Mouse (Mus musculus): ENCODE measurements around the gene Ralgapa2.

DNA sequence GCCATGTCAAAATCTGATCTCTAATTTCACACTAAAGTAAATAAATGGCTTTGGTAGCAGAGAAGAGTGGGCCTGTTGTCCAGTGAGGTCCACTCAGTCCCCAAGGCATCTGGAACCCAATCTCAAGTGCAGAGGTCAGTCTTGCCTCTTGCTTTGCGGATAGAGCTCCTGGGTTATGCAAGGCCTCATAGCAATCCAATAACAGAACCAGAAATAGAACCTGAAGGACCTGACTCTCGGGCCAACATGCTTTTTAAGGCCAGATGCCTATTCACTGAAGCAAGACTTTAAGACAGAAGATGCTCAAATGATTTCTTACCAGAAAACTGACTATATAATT, 407 bp upstream of the Ralgapa2 start:
- TF ChIP-seq CTCF (IDR thresholded peaks at IDR 0.05; ENCODE audit: control insufficient read depth, insufficient read depth, insufficient read length) = no peak
- no peak for TF ChIP-seq MAX (IDR thresholded peaks at IDR 0.05)
- TF ChIP-seq CEBPB (IDR thresholded peaks at IDR 0.05; ENCODE audit: low read depth) = no peak
- no peak for TF ChIP-seq MYOD1 (IDR thresholded peaks at IDR 0.05; ENCODE audit: control insufficient read depth, insufficient read length, low read depth)
